Mouse (Mus musculus): ENCODE results near the gene Naa16.

Naa16 gene

DNA sequence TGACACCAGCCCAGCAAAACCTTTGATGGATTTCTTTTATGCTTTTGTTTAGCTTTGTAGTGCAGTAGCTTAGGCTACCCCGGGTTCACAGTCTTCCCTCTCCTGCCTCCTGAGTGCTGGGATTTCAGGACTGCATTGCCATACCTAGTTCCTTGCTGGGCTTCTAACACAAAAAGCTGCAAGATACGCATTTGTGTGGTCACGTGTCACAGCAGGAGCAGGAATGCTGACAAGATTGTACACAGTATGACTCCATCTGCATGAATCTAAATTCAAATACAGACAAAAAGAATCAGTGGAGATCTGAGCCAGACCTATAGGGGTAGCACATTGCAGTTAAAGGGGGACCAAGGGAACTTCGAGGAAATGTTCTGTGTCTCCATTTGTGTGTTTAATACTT is 82.2 kb downstream of the Naa16 start:
- Histone ChIP-seq H3K27me3 (ENCODE audit: insufficient read depth, low read length) (peaks cover 6% of the 10 kb centered on the region; the same call in 1 of the 2 replicates), H3K36me3 (ENCODE audit: insufficient read depth, low read length) (no peaks in the 10 kb centered on the region), H3K4me3 (replicated peaks; ENCODE audit: low read length) (no peak overlapping the region), H3K4me1 (replicated peaks; ENCODE audit: low read depth, low read length) (no peaks in the 10 kb centered on the region), H3K9me3 (ENCODE audit: low read length) (peaks cover 21% of the 10 kb centered on the region)
- TF ChIP-seq POU5F1 (IDR thresholded peaks at IDR 0.05; ENCODE audit: borderline replicate concordance, low read length) (no peak), CTCF (conservative IDR thresholded peaks at IDR 0.05; ENCODE audit: low read length) (no peak), NANOG (IDR thresholded peaks at IDR 0.05; ENCODE audit: borderline replicate concordance, low read length) (no peak)

- TF ChIP-seq CTCF (conservative IDR thresholded peaks at IDR 0.05; ENCODE audit: low read length): no peak
- TF ChIP-seq POU5F1 (IDR thresholded peaks at IDR 0.05; ENCODE audit: borderline replicate concordance, low read length): no peak
- TF ChIP-seq NANOG (IDR thresholded peaks at IDR 0.05; ENCODE audit: borderline replicate concordance, low read length): no peak
- H3K36me3 ChIP-seq (ENCODE audit: insufficient read depth, low read length): no peaks in the 10 kb centered on the region
- no peak overlapping the region for H3K4me3 ChIP-seq (replicated peaks; ENCODE audit: low read length)
- H3K27me3 ChIP-seq (ENCODE audit: insufficient read depth, low read length): peaks cover 9% of the 10 kb centered on the region; the same call in 1 of the 2 replicates
- peaks cover 20% of the 10 kb centered on the region for H3K9me3 ChIP-seq (ENCODE audit: low read length)
- H3K4me1 ChIP-seq (replicated peaks; ENCODE audit: low read depth, low read length): no peaks in the 10 kb centered on the region
Observed at GRCm38 (mm10) chr14:79307908-79308307, 82.7 kb downstream of the Naa16 start.

GRCm38 (mm10) chr14:79307138-79307537 is 83.4 kb downstream of the Naa16 start:
- Histone ChIP-seq H3K27me3 (ENCODE audit: insufficient read depth, low read length) (peaks cover 9% of the 10 kb centered on the region; the same call in 1 of the 2 replicates), H3K36me3 (ENCODE audit: insufficient read depth, low read length) (no peaks in the 10 kb centered on the region), H3K4me1 (replicated peaks; ENCODE audit: low read depth, low read length) (no peaks in the 10 kb centered on the region), H3K4me3 (replicated peaks; ENCODE audit: low read length) (no peak overlapping the region), H3K9me3 (ENCODE audit: low read length) (peaks cover 20% of the 10 kb centered on the region)
- TF ChIP-seq NANOG (IDR thresholded peaks at IDR 0.05; ENCODE audit: borderline replicate concordance, low read length): no peak
- no peak for TF ChIP-seq CTCF (conservative IDR thresholded peaks at IDR 0.05; ENCODE audit: low read length)
- no peak for TF ChIP-seq POU5F1 (IDR thresholded peaks at IDR 0.05; ENCODE audit: borderline replicate concordance, low read length)

DNA sequence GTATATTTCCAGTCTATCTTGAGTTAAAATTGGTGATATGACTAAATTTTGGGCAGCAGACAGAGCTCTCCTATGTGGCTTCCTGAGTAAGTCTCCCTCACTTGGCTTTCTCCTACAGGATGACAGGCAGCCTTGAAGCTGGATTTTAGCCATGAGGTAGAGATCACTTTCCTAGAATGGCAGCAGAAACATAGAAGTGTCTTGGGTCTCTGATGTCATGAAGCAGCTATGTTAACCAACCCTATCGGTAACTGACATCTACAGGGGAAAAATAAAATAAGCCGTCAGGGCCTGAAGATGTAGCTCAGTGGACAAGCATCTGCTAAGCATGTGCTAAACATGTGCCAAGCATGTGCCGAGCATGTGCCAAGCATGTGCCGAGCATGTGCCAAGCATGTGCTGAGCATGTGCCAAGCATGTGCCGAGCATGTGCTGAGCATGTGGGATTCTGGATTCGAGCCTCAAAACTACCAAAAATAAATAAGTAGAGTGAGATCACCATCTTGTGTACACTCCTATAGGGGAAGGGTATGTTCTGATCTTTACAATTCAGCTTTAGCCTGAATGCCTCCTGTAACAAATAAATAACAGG is 85.6 kb downstream of the Naa16 start:
- no peaks in the 10 kb centered on the region for H3K36me3 ChIP-seq (ENCODE audit: insufficient read depth, low read length)
- H3K4me1 ChIP-seq (replicated peaks; ENCODE audit: low read depth, low read length): peaks cover 5% of the 10 kb centered on the region; the same call in 1 of the 2 replicates
- H3K9me3 ChIP-seq (ENCODE audit: low read length): peaks cover 33% of the 10 kb centered on the region
- TF ChIP-seq NANOG (IDR thresholded peaks at IDR 0.05; ENCODE audit: borderline replicate concordance, low read length): no peak
- no peak for TF ChIP-seq POU5F1 (IDR thresholded peaks at IDR 0.05; ENCODE audit: borderline replicate concordance, low read length)
- TF ChIP-seq CTCF (conservative IDR thresholded peaks at IDR 0.05; ENCODE audit: low read length): no peak
- no peak overlapping the region for H3K4me3 ChIP-seq (replicated peaks; ENCODE audit: low read length)
- H3K27me3 ChIP-seq (ENCODE audit: insufficient read depth, low read length): peaks cover 11% of the 10 kb centered on the region; the same call in 1 of the 2 replicates

DNA sequence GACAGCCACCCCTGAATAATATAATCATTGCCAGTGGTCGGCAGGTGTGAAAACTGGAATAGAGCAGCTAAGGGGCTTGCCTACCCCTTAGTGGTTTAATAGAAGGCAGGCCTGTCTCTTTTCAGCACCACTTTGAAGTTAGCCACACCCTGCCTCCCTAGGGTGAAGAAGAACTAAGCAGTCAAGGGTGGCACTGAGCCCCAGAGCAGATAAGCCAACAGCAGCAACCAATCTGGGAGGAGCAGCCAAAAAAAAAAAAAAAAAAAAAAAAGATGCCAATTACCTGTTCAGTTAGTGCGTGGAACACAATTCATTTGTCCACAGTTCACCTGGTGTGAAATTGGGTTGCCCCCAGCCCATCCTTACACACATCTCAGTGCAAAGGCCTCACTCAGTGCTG is 87.4 kb downstream of the Naa16 start:
- Histone ChIP-seq H3K4me1 (replicated peaks; ENCODE audit: low read depth, low read length) (peaks cover 5% of the 10 kb centered on the region; the same call in 1 of the 2 replicates), H3K27me3 (ENCODE audit: insufficient read depth, low read length) (peaks cover 11% of the 10 kb centered on the region; the same call in 1 of the 2 replicates), H3K9me3 (ENCODE audit: low read length) (peaks cover 36% of the 10 kb centered on the region), H3K4me3 (replicated peaks; ENCODE audit: low read length) (no peak overlapping the region), H3K36me3 (ENCODE audit: insufficient read depth, low read length) (no peaks in the 10 kb centered on the region)
- no peak for TF ChIP-seq POU5F1 (IDR thresholded peaks at IDR 0.05; ENCODE audit: borderline replicate concordance, low read length)
- TF ChIP-seq NANOG (IDR thresholded peaks at IDR 0.05; ENCODE audit: borderline replicate concordance, low read length): no peak
- TF ChIP-seq CTCF (conservative IDR thresholded peaks at IDR 0.05; ENCODE audit: low read length): no peak

DNA sequence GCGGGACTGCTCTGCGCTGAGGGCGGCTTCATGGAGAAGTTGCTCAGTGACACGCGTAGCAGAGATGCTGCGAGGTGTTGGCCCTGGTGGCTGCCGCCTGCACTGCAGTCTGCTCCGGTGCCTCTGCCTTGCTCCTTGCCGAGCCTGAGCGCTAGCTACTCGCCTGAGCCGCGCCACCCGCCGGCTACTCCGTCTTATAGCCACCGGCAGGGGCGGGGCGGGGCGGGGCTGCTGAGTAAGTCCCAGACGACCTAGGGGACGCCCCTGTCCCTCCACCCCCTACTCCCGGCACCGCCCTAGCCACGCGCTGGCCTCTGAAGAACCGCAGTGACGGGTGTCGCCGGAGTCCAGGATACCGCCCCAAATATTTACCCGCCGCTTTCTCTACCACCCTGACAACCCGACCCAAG is 89.1 kb downstream of the Naa16 start, which contains the start of gene Rgcc:
Gene Rgcc, minus strand, starts transcription at position 180 of the 410 bp plus-strand sequence.
- peaks cover 35% of the 10 kb centered on the region for H3K9me3 ChIP-seq (ENCODE audit: low read length)

GRCm38 (mm10) chr14:79300641-79301350 is 89.8 kb downstream of the Naa16 start:
- Histone ChIP-seq H3K36me3 (ENCODE audit: insufficient read depth, low read length) (no peaks in the 10 kb centered on the region), H3K27me3 (ENCODE audit: insufficient read depth, low read length) (peaks cover 11% of the 10 kb centered on the region; the same call in 1 of the 2 replicates), H3K9me3 (ENCODE audit: low read length) (peaks cover 29% of the 10 kb centered on the region), H3K4me3 (replicated peaks; ENCODE audit: low read length) (peak overlapping the region; percentile 69), H3K4me1 (replicated peaks; ENCODE audit: low read depth, low read length) (peaks cover 5% of the 10 kb centered on the region; the same call in 1 of the 2 replicates)
- no peak for TF ChIP-seq POU5F1 (IDR thresholded peaks at IDR 0.05; ENCODE audit: borderline replicate concordance, low read length)
- no peak for TF ChIP-seq NANOG (IDR thresholded peaks at IDR 0.05; ENCODE audit: borderline replicate concordance, low read length)
- no peak for TF ChIP-seq CTCF (conservative IDR thresholded peaks at IDR 0.05; ENCODE audit: low read length)

More for the DNA sequence above, 89.1 kb downstream of the Naa16 start, which contains the start of gene Rgcc:
- peak within 1 kb of the TSS; percentile 69 for H3K4me3 ChIP-seq (replicated peaks; ENCODE audit: low read length)
- peak; percentile 22 for TF ChIP-seq CTCF (conservative IDR thresholded peaks at IDR 0.05; ENCODE audit: low read length)
- TF ChIP-seq NANOG (IDR thresholded peaks at IDR 0.05; ENCODE audit: borderline replicate concordance, low read length): no peak
- H3K4me1 ChIP-seq (replicated peaks; ENCODE audit: low read depth, low read length): peaks cover 5% of the 10 kb centered on the region; the same call in 1 of the 2 replicates
- H3K27me3 ChIP-seq (ENCODE audit: insufficient read depth, low read length): peaks cover 11% of the 10 kb centered on the region; the same call in 1 of the 2 replicates
- no peaks in the 10 kb centered on the region for H3K36me3 ChIP-seq (ENCODE audit: insufficient read depth, low read length)

GRCm38 (mm10) chr14:79299796-79300195 is 90.8 kb downstream of the Naa16 start:
- no peaks in the 10 kb centered on the region for H3K36me3 ChIP-seq (ENCODE audit: insufficient read depth, low read length)
- TF ChIP-seq POU5F1 (IDR thresholded peaks at IDR 0.05; ENCODE audit: borderline replicate concordance, low read length) (no peak), CTCF (conservative IDR thresholded peaks at IDR 0.05; ENCODE audit: low read length) (no peak), NANOG (IDR thresholded peaks at IDR 0.05; ENCODE audit: borderline replicate concordance, low read length) (no peak)
- H3K9me3 ChIP-seq (ENCODE audit: low read length): peaks cover 19% of the 10 kb centered on the region
- H3K4me3 ChIP-seq (replicated peaks; ENCODE audit: low read length): no peak overlapping the region
- peaks cover 8% of the 10 kb centered on the region; the same call in 1 of the 2 replicates for H3K27me3 ChIP-seq (ENCODE audit: insufficient read depth, low read length)
- peaks cover 5% of the 10 kb centered on the region; the same call in 1 of the 2 replicates for H3K4me1 ChIP-seq (replicated peaks; ENCODE audit: low read depth, low read length)

Data from E14TG2a.4 (cell line).